Mouse (Mus musculus) lung, embryonic 14.5 days (tissue): ENCODE results near the gene Nfia. TPM values are rescaled to one million over a fixed set of nuclear protein-coding genes. Genes with fewer than 3 reads are reported as not detected.

ENCODE experiments used
- ATAC-seq: fragments of 200-750 bp; cut with Nextera tagmentation; 2 replicates; pipeline ENCODE4 v1.8.0; 2017; ENCODE audit warnings: mild to moderate bottlenecking, moderate TSS enrichment, moderate library complexity; ENCODE audit not compliant: insufficient read depth
- DNase-seq: peaks from one replicate; pipeline ENCODE4 v3.0.0-alpha.2; 2015
- H3K27ac ChIP-seq: fragments of 300-500 bp; sonication (generic); 2 replicates; pipeline ENCODE4 v1.5.1; 2014; ENCODE audit warnings: low read depth, mild to moderate bottlenecking, moderate library complexity
- H3K27me3 ChIP-seq: fragments of 300-500 bp; sonication (generic); 2 replicates; pipeline ENCODE4 v1.6.1; 2014; ENCODE audit warnings: low read length, control low read depth; ENCODE audit not compliant: insufficient read depth
- H3K36me3 ChIP-seq: fragments of 300-500 bp; sonication (generic); 2 replicates; pipeline ENCODE4 v1.6.1; 2014; ENCODE audit warnings: control low read depth; ENCODE audit not compliant: insufficient read depth
- H3K4me1 ChIP-seq: fragments of 300-500 bp; sonication (generic); 2 replicates; pipeline ENCODE4 v1.6.1; 2014; ENCODE audit warnings: antibody characterized with exemption, control low read depth; ENCODE audit not compliant: insufficient read depth
- H3K4me2 ChIP-seq: fragments of 300-500 bp; sonication (generic); 2 replicates; pipeline ENCODE4 v1.6.1; 2014; ENCODE audit warnings: mild to moderate bottlenecking
- H3K4me3 ChIP-seq: fragments of 300-500 bp; sonication (generic); 2 replicates; pipeline ENCODE4 v1.5.1; 2014; ENCODE audit warnings: low read depth, low read length
- H3K9ac ChIP-seq: fragments of 300-500 bp; sonication (generic); 2 replicates; pipeline ENCODE4 v1.6.1; 2014
- H3K9me3 ChIP-seq: fragments of 300-500 bp; sonication (generic); 2 replicates; pipeline ENCODE4 v1.6.1; 2016; ENCODE audit warnings: low read depth, low read length, control low read depth
- CTCF ChIP-seq: IDR thresholded peaks from 2 replicates; pipeline ENCODE4 v1.5.1; 2016; ENCODE audit warnings: antibody characterized with exemption, low read depth
- WGBS: fragments of 180-500 bp; shearing (Covaris S2); extraction: QIAGEN DNeasy Blood & Tissue Kit; methylation state at CpG from one replicate; pipeline ENCODE4 v1.1.7; 2014; 5-methylcytosine and 5-hydroxymethylcytosine counted together
- polyA plus RNA-seq: library from polyadenylated mRNA; unstranded; fragments of >200 nt; fragmentation: Nextera tagmentation; extraction: Ambion mirVana; gene quantifications from 2 replicates; pipeline ENCODE4 v1.2.1, GENCODE M21; 2014

Nfia gene
- polyA plus RNA-seq, 1 experiment from 2014 or later = 48.2 TPM

- H3K36me3 ChIP-seq = no peaks in the 10 kb centered on the region
- no peak overlapping the region for H3K4me2 ChIP-seq
- TF ChIP-seq CTCF = no peak
- WGBS = 31% methylated on average over 3 of the region's 3 CpGs
- ATAC-seq (peak; percentile 38; the same call in 1 of the 2 replicates), DNase-seq (peak; percentile 82)
- no peak overlapping the region for H3K9ac ChIP-seq
- peaks cover 13% of the 10 kb centered on the region for H3K4me1 ChIP-seq
- no peak overlapping the region for H3K27ac ChIP-seq
- H3K4me3 ChIP-seq = no peak overlapping the region
- H3K9me3 ChIP-seq = no peaks in the 10 kb centered on the region
- no peaks in the 10 kb centered on the region for H3K27me3 ChIP-seq
Observed at GRCm38 (mm10) chr4:97875901-97876300, 103.4 kb downstream of the Nfia start.

- no peak overlapping the region for H3K4me2 ChIP-seq
- DNase-seq (no peak), ATAC-seq (no peak)
- H3K4me1 ChIP-seq = no peaks in the 10 kb centered on the region
- no peak overlapping the region for H3K9ac ChIP-seq
- no peak overlapping the region for H3K27ac ChIP-seq
- 74% methylated on average over 7 of the region's 7 CpGs for WGBS
- no peaks in the 10 kb centered on the region for H3K27me3 ChIP-seq
- H3K4me3 ChIP-seq = no peak overlapping the region
- no peaks in the 10 kb centered on the region for H3K36me3 ChIP-seq
- no peak for TF ChIP-seq CTCF
- H3K9me3 ChIP-seq = no peaks in the 10 kb centered on the region
Observed at GRCm38 (mm10) chr4:97879696-97880095, 107.2 kb downstream of the Nfia start.

GRCm38 (mm10) chr4:97880120-97881055 lies 107.9 kb downstream of the Nfia start:
- 82% methylated on average over 9 of the region's 9 CpGs for WGBS
- no peak overlapping the region for H3K4me3 ChIP-seq

GRCm38 (mm10) chr4:97885574-97885973 lies 113.0 kb downstream of the Nfia start:
- no peaks in the 10 kb centered on the region for H3K4me1 ChIP-seq
- no peak overlapping the region for H3K4me2 ChIP-seq
- no peak overlapping the region for H3K27ac ChIP-seq
- DNase-seq (peak; percentile 65), ATAC-seq (no peak)
- no peak overlapping the region for H3K4me3 ChIP-seq
- H3K27me3 ChIP-seq = no peaks in the 10 kb centered on the region
- 60% methylated on average over 5 of the region's 5 CpGs for WGBS
- H3K36me3 ChIP-seq = no peaks in the 10 kb centered on the region
- H3K9me3 ChIP-seq = no peaks in the 10 kb centered on the region
- no peak for TF ChIP-seq CTCF
- H3K9ac ChIP-seq = no peak overlapping the region

More at GRCm38 (mm10) chr4:97880120-97881055, 107.9 kb downstream of the Nfia start:
- Histone ChIP-seq H3K9me3 (no peaks in the 10 kb centered on the region), H3K27ac (no peak overlapping the region), H3K9ac (no peak overlapping the region), H3K27me3 (no peaks in the 10 kb centered on the region), H3K4me2 (no peak overlapping the region), H3K36me3 (no peaks in the 10 kb centered on the region), H3K4me1 (no peaks in the 10 kb centered on the region)
- TF ChIP-seq CTCF = no peak
- no peak for ATAC-seq
- DNase-seq = no peak

GRCm38 (mm10) chr4:97886220-97886619 lies 113.7 kb downstream of the Nfia start:
- Histone ChIP-seq H3K36me3 (no peaks in the 10 kb centered on the region), H3K4me2 (no peak overlapping the region), H3K27me3 (no peaks in the 10 kb centered on the region), H3K27ac (no peak overlapping the region), H3K9me3 (no peaks in the 10 kb centered on the region), H3K4me3 (no peak overlapping the region), H3K4me1 (no peaks in the 10 kb centered on the region), H3K9ac (no peak overlapping the region)
- no peak for TF ChIP-seq CTCF
- ATAC-seq = no peak
- 93% methylated on average over 5 of the region's 5 CpGs for WGBS
- no peak for DNase-seq

- WGBS = 65% methylated on average over 1 of the region's 1 CpGs
- no peaks in the 10 kb centered on the region for H3K4me1 ChIP-seq
- no peak for ATAC-seq
Observed at GRCm38 (mm10) chr4:97887228-97887627, 114.7 kb downstream of the Nfia start.

GRCm38 (mm10) chr4:97891063-97891462 lies 118.5 kb downstream of the Nfia start:
- Histone ChIP-seq H3K27me3 (no peaks in the 10 kb centered on the region), H3K27ac (no peak overlapping the region), H3K36me3 (no peaks in the 10 kb centered on the region), H3K4me3 (no peak overlapping the region), H3K9me3 (no peaks in the 10 kb centered on the region), H3K4me1 (no peaks in the 10 kb centered on the region), H3K4me2 (no peak overlapping the region), H3K9ac (no peak overlapping the region)
- DNase-seq (no peak), ATAC-seq (no peak)
- TF ChIP-seq CTCF = no peak
- WGBS = 77% methylated on average over 3 of the region's 3 CpGs

More at GRCm38 (mm10) chr4:97887228-97887627, 114.7 kb downstream of the Nfia start:
- TF ChIP-seq CTCF = no peak
- H3K4me3 ChIP-seq = no peak overlapping the region
- H3K36me3 ChIP-seq = no peaks in the 10 kb centered on the region
- no peak overlapping the region for H3K9ac ChIP-seq
- no peak overlapping the region for H3K4me2 ChIP-seq
- H3K27me3 ChIP-seq = no peaks in the 10 kb centered on the region
- H3K27ac ChIP-seq = no peak overlapping the region
- no peaks in the 10 kb centered on the region for H3K9me3 ChIP-seq
- DNase-seq = no peak
